Mouse (Mus musculus) kidney, adult 2 months (tissue): ENCODE data around the gene Ccl1.

Source experiments
- CTCF ChIP-seq: fragments of 200-500 bp; conservative IDR thresholded peaks from 2 replicates; pipeline ENCODE4 v1.5.1; 2011; ENCODE audit warnings: low read depth, mild to moderate bottlenecking, control low read depth, low read length, moderate library complexity, mixed read lengths; ENCODE audit not compliant: insufficient read depth, insufficient read length
- POLR2A ChIP-seq: fragments of 200-500 bp; IDR thresholded peaks from one replicate; pipeline ENCODE4 v1.6.1; 2011; ENCODE audit warnings: low read depth, low read length, control low read depth

DNA sequence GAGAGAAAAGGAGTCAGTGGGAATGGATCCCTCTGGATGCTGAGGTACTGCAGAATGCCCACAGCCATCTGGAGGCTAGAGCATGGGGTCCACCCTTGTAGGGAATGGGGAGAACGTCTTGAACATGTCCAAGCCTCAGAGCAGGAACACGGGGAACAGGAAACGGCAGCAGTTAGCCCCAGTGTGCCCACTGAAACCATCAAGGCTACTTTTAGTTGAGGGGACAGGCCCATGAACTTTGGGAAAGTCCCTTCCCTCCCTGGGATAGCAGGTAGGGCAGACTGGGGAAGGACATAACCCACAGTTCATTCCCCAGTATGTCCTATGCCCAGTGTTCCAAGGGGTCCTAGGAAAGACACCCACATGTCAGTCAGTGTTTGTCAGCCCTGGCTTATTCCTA is 119.8 kb downstream of the Ccl1 start:
- TF ChIP-seq POLR2A (no peak), CTCF (no peak)
